Mouse (Mus musculus) lung, postnatal 0 days (tissue): Measurements from ENCODE around the gene Cpne8. TPM values are rescaled to one million over a fixed set of nuclear protein-coding genes. Genes with fewer than 3 reads are reported as not detected.

Experiments used
- ATAC-seq: fragments of 200-750 bp; cut with Nextera tagmentation; 2 replicates; pipeline ENCODE4 v1.8.0; 2017; ENCODE audit warnings: moderate library complexity
- DNase-seq: peaks from one replicate; pipeline ENCODE4 v3.0.0-alpha.2; 2016; ENCODE audit warnings: low spot score
- H3K27ac ChIP-seq: fragments of 300-500 bp; sonication (generic); 2 replicates; pipeline ENCODE4 v1.5.1; 2014; ENCODE audit warnings: antibody characterized with exemption, mild to moderate bottlenecking, low read length, mixed read lengths
- H3K27me3 ChIP-seq: fragments of 300-500 bp; sonication (generic); replicated peaks from 2 replicates; pipeline ENCODE4 v1.6.1; 2014; ENCODE audit warnings: low read length, mixed read lengths; ENCODE audit not compliant: insufficient read depth
- H3K36me3 ChIP-seq: fragments of 300-500 bp; sonication (generic); 2 replicates; pipeline ENCODE4 v1.6.1; 2014; ENCODE audit warnings: low read length, mixed read lengths; ENCODE audit not compliant: insufficient read depth
- H3K4me1 ChIP-seq: fragments of 300-500 bp; sonication (generic); 2 replicates; pipeline ENCODE4 v1.6.1; 2014; ENCODE audit warnings: antibody characterized with exemption, low read depth, low read length, mixed read lengths; ENCODE audit not compliant: insufficient read depth
- H3K4me2 ChIP-seq: fragments of 300-500 bp; sonication (generic); replicated peaks from 2 replicates; pipeline ENCODE4 v1.6.1; 2014; ENCODE audit warnings: low read depth, mild to moderate bottlenecking, low read length, moderate library complexity, mixed read lengths
- H3K4me3 ChIP-seq: fragments of 300-500 bp; sonication (generic); 2 replicates; pipeline ENCODE4 v1.5.1; 2014; ENCODE audit warnings: low read depth, low read length
- H3K9ac ChIP-seq: fragments of 300-500 bp; sonication (generic); replicated peaks from 2 replicates; pipeline ENCODE4 v1.6.1; 2014; ENCODE audit warnings: low read depth, mild to moderate bottlenecking
- H3K9me3 ChIP-seq: fragments of 300-500 bp; sonication (generic); 2 replicates; pipeline ENCODE4 v1.6.1; 2016; ENCODE audit warnings: low read length, mixed read lengths
- CTCF ChIP-seq: IDR thresholded peaks from 2 replicates; pipeline ENCODE4 v1.5.1; 2016; ENCODE audit warnings: antibody characterized with exemption, mild to moderate bottlenecking
- EP300 ChIP-seq: IDR thresholded peaks from 2 replicates; pipeline ENCODE4 v1.6.1; 2016; ENCODE audit warnings: antibody characterized with exemption, mild to moderate bottlenecking, control low read depth
- WGBS: fragments of 180-500 bp; shearing (Covaris S2); extraction: QIAGEN DNeasy Blood & Tissue Kit; methylation state at CpG from one replicate; pipeline ENCODE4 v1.1.7; 2014; 5-methylcytosine and 5-hydroxymethylcytosine counted together
- polyA plus RNA-seq: library from polyadenylated mRNA; unstranded; fragments of >200 nt; fragmentation: Nextera tagmentation; extraction: Ambion mirVana; gene quantifications from 2 replicates; pipeline ENCODE4 v1.2.1, GENCODE M21; 2015

Cpne8 gene
- polyA plus RNA-seq, 1 experiment from 2014 or later: 46.0 TPM

- no peak for DNase-seq
- no peak overlapping the region for H3K9ac ChIP-seq
- 84% methylated on average over 3 of the region's 3 CpGs for WGBS
- no peak for ATAC-seq
- H3K4me1 ChIP-seq: 0 out of 2 replicates have a peak, but pooled peaks cover 4% of the 10 kb centered on the region
- H3K27ac ChIP-seq: no peak overlapping the region
- TF ChIP-seq CTCF: no peak
- TF ChIP-seq EP300: no peak
- H3K4me2 ChIP-seq: no peak overlapping the region
- H3K36me3 ChIP-seq: no peaks in the 10 kb centered on the region
- no peaks in the 10 kb centered on the region for H3K27me3 ChIP-seq
- H3K4me3 ChIP-seq: no peak overlapping the region
- H3K9me3 ChIP-seq: no peaks in the 10 kb centered on the region
Measured at GRCm38 (mm10) chr15:90607181-90607580, 72.1 kb downstream of the Cpne8 start.

GRCm38 (mm10) chr15:90603676-90604075, 75.6 kb downstream of the Cpne8 start:
- H3K9ac ChIP-seq: no peak overlapping the region
- TF ChIP-seq EP300: no peak
- TF ChIP-seq CTCF: no peak
- no peaks in the 10 kb centered on the region for H3K36me3 ChIP-seq
- no peak overlapping the region for H3K27ac ChIP-seq
- H3K27me3 ChIP-seq: no peaks in the 10 kb centered on the region
- no peaks in the 10 kb centered on the region for H3K9me3 ChIP-seq
- H3K4me1 ChIP-seq: no peaks in the 10 kb centered on the region
- DNase-seq (no peak), ATAC-seq (no peak)
- no peak overlapping the region for H3K4me3 ChIP-seq
- no peak overlapping the region for H3K4me2 ChIP-seq
- WGBS: 83% methylated on average over 5 of the region's 5 CpGs

GRCm38 (mm10) chr15:90597715-90598497, 81.3 kb downstream of the Cpne8 start:
- Histone ChIP-seq H3K4me2 (no peak overlapping the region), H3K4me1 (no peaks in the 10 kb centered on the region), H3K4me3 (no peak overlapping the region), H3K36me3 (no peaks in the 10 kb centered on the region), H3K9me3 (no peaks in the 10 kb centered on the region), H3K9ac (no peak overlapping the region), H3K27ac (no peak overlapping the region), H3K27me3 (no peaks in the 10 kb centered on the region)
- WGBS: 66% methylated on average over 6 of the region's 6 CpGs
- TF ChIP-seq EP300: no peak
- TF ChIP-seq CTCF: no peak
- no peak for DNase-seq
- ATAC-seq: no peak

GRCm38 (mm10) chr15:90595592-90595991, 83.6 kb downstream of the Cpne8 start:
- 80% methylated on average over 2 of the region's 2 CpGs for WGBS
- no peak overlapping the region for H3K27ac ChIP-seq
- H3K4me1 ChIP-seq: no peaks in the 10 kb centered on the region
- no peak overlapping the region for H3K4me2 ChIP-seq
- no peaks in the 10 kb centered on the region for H3K9me3 ChIP-seq
- H3K4me3 ChIP-seq: no peak overlapping the region
- H3K27me3 ChIP-seq: no peaks in the 10 kb centered on the region
- no peak overlapping the region for H3K9ac ChIP-seq
- DNase-seq: no peak
- H3K36me3 ChIP-seq: no peaks in the 10 kb centered on the region
- TF ChIP-seq CTCF (no peak), EP300 (no peak)
- no peak for ATAC-seq

GRCm38 (mm10) chr15:90589587-90589986, 89.6 kb downstream of the Cpne8 start:
- H3K27me3 ChIP-seq: no peaks in the 10 kb centered on the region
- no peak overlapping the region for H3K27ac ChIP-seq
- DNase-seq: no peak
- no peaks in the 10 kb centered on the region for H3K9me3 ChIP-seq
- TF ChIP-seq CTCF (no peak), EP300 (no peak)
- H3K9ac ChIP-seq: no peak overlapping the region
- ATAC-seq: no peak
- no peak overlapping the region for H3K4me2 ChIP-seq
- no peaks in the 10 kb centered on the region for H3K36me3 ChIP-seq
- whole genome bisulfite sequencing: 38% methylated on average over 7 of the region's 7 CpGs
- H3K4me3 ChIP-seq: no peak overlapping the region
- no peaks in the 10 kb centered on the region for H3K4me1 ChIP-seq

GRCm38 (mm10) chr15:90577402-90577801, 101.8 kb downstream of the Cpne8 start:
- ATAC-seq (no peak), DNase-seq (no peak)
- H3K9ac ChIP-seq: no peak overlapping the region
- no peak overlapping the region for H3K4me2 ChIP-seq
- no peaks in the 10 kb centered on the region for H3K9me3 ChIP-seq
- 89% methylated on average over 3 of the region's 3 CpGs for WGBS
- no peaks in the 10 kb centered on the region for H3K27me3 ChIP-seq
- H3K4me3 ChIP-seq: no peak overlapping the region
- H3K4me1 ChIP-seq: no peaks in the 10 kb centered on the region
- TF ChIP-seq EP300 (no peak), CTCF (no peak)
- no peak overlapping the region for H3K27ac ChIP-seq
- H3K36me3 ChIP-seq: no peaks in the 10 kb centered on the region
